Mouse (Mus musculus) heart, postnatal 4 days (tissue): Measurements from ENCODE around the gene Cstf3. TPM values are rescaled to one million over a fixed set of nuclear protein-coding genes. Genes with fewer than 3 reads are reported as not detected.

Source experiments
- DNase-seq: peaks from one replicate; pipeline ENCODE4 v3.0.0; 2021
- total RNA-seq, 2 experiments: library from RNA; stranded (reverse); gene quantifications; 2 replicates each; pipeline ENCODE4 v1.2.3; 2021

Cstf3 gene
- total RNA-seq, 2 experiments from 2014 or later: 32.9 to 37.7 TPM

DNA sequence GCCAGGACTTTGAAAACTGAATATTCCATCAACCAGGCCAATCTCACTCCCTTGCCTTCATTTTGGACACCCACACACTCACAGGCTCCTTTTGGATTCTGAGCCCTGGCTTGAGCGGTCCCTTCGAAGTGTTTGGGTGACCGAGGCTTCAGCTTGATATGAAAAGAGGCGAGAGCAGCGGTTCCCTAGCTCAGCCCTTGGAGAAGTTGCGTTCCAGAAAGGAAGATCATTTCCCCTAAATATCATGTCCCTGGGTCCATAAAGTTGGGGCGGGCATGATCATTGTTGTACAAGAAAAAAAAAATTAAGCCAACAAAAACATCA is 122.1 kb downstream of the Cstf3 start:
- no peak for DNase-seq

DNA sequence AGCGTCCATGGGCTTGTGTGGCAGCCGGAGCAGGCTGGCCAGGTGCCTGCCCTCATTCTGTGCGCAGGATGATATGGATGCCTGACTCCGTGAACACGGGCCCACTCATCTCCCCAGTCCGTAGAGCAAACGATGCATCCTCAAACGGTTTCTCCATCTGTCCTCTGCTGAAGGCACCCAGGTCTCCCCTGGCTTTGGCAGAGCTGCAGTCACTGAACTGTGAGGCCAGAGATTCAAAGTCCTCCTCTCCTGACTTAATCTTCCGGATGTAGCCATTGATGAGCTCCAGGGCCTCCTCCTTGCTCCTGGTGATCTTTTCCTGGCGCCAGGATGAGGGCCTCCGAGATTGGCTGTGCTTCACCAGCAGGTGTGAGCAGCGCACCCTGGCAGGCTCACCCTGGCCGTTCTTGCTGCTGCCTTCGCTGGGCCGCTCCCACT is 124.0 kb downstream of the Cstf3 start:
- peak; percentile 15 for DNase-seq

Other genes with a start within 250 kb of the Cstf3 start
- gene D430041D05Rik, start 179.5 kb upstream of the Cstf3 start, total RNA-seq: under 1 TPM; 0.11 to 0.19 TPM
- 100 to 1,000 TPM; 221 to 237 TPM for gene Hipk3, start 96.1 kb upstream of the Cstf3 start, total RNA-seq
- 10 to 100 TPM in 1 of 2 experiments, 1 to 10 TPM in 1; 7.3 to 10.3 TPM for gene Tcp11l1, start 121.6 kb downstream of the Cstf3 start, total RNA-seq
- not detected for gene Pin1rt1, start 125.9 kb downstream of the Cstf3 start, total RNA-seq
- 1 to 10 TPM; 2.7 to 2.8 TPM for gene Depdc7, start 152.4 kb downstream of the Cstf3 start, total RNA-seq
- 10 to 100 TPM; 30.7 to 30.8 TPM for gene Qser1, start 226.2 kb downstream of the Cstf3 start, total RNA-seq